Mouse (Mus musculus) spleen, adult 2 months (tissue): Measurements from ENCODE around the gene Ch25h.

ENCODE experiments used
- CTCF ChIP-seq: fragments of 200-500 bp; IDR thresholded peaks from 2 replicates; pipeline ENCODE4 v1.5.1; 2011; ENCODE audit warnings: mild to moderate bottlenecking, inconsistent platforms; ENCODE audit not compliant: insufficient read depth, insufficient read length, insufficient replicate concordance; ENCODE audit errors: extremely low read depth
- POLR2A ChIP-seq: fragments of 200-500 bp; IDR thresholded peaks from 2 replicates; pipeline ENCODE4 v1.6.1; 2011; ENCODE audit warnings: low read depth, low read length, inconsistent platforms

GRCm38 (mm10) chr19:34493859-34494258, 18.9 kb upstream of the Ch25h start:
- TF ChIP-seq POLR2A (no peak), CTCF (no peak)
